Mouse (Mus musculus): ENCODE results near the gene D930048N14Rik. TPM values are rescaled to one million over a fixed set of nuclear protein-coding genes. Genes with fewer than 3 reads are reported as not detected.

Gene D930048N14Rik
- total RNA-seq, 1 experiment: 4.1 TPM

- Histone ChIP-seq H3K9ac (ENCODE audit: insufficient read depth, low read depth, low read length, poor library complexity, severe bottlenecking) (no peak overlapping the region), H3K27ac (ENCODE audit: insufficient read depth, low read depth, low read length, poor library complexity, severe bottlenecking) (no peak overlapping the region), H3K4me1 (ENCODE audit: control insufficient read depth in 2 of 2, insufficient read depth in 2 of 2, low read length in 2 of 2, poor library complexity in 1 of 2) (peaks cover 1 to 9% of the 10 kb centered on the region in 2 experiments; a peak in 3 of 4 replicates), H3K36me3 (ENCODE audit: control insufficient read depth, insufficient read depth, low read length, poor library complexity, severe bottlenecking) (peaks cover 31% of the 10 kb centered on the region), H3K9me3 (ENCODE audit: control insufficient read depth, insufficient read depth, low read depth, low read length) (no peaks in the 10 kb centered on the region), H3K4me3 (ENCODE audit: insufficient read depth in 1 of 2, low read depth in 1 of 2, low read length in 2 of 2, poor library complexity in 1 of 2, severe bottlenecking in 1 of 2) (no peak overlapping the region)
- no peak for DNase-seq (ENCODE audit: low read depth, low spot score)
- in situ Hi-C loops (cut with MboI; ENCODE audit: low sequenced_read_pairs in 2 of 2, unreplicated experiment in 2 of 2): no loop called here
- TF ChIP-seq ZC3H11A (IDR thresholded peaks at IDR 0.05; ENCODE audit: borderline replicate concordance, low read depth, low read length) (no peak), ZNF384 (IDR thresholded peaks at IDR 0.05; ENCODE audit: low read depth, low read length) (no peak), CHD2 (IDR thresholded peaks at IDR 0.05; ENCODE audit: low read depth, low read length) (no peak), HCFC1 (IDR thresholded peaks at IDR 0.05; ENCODE audit: borderline replicate concordance, insufficient read depth, low read length) (no peak), MAFK (IDR thresholded peaks at IDR 0.05; ENCODE audit: insufficient read depth, low read depth, low read length) (no peak)
Measured at GRCm38 (mm10) chr11:51653736-51654135, 3.0 kb downstream of the D930048N14Rik start.

GRCm38 (mm10) chr11:51654891-51655290 lies 4.1 kb downstream of the D930048N14Rik start:
- Histone ChIP-seq H3K9ac (ENCODE audit: insufficient read depth, low read depth, low read length, poor library complexity, severe bottlenecking) (no peak overlapping the region), H3K4me3 (ENCODE audit: insufficient read depth in 1 of 2, low read depth in 1 of 2, low read length in 2 of 2, poor library complexity in 1 of 2, severe bottlenecking in 1 of 2) (no peak overlapping the region), H3K4me1 (ENCODE audit: control insufficient read depth in 2 of 2, insufficient read depth in 2 of 2, low read length in 2 of 2, poor library complexity in 1 of 2) (peaks cover under 1 to 11% of the 10 kb centered on the region in 2 experiments; a peak in 3 of 4 replicates), H3K9me3 (ENCODE audit: control insufficient read depth, insufficient read depth, low read depth, low read length) (no peaks in the 10 kb centered on the region), H3K27ac (ENCODE audit: insufficient read depth, low read depth, low read length, poor library complexity, severe bottlenecking) (no peak overlapping the region), H3K36me3 (ENCODE audit: control insufficient read depth, insufficient read depth, low read length, poor library complexity, severe bottlenecking) (peaks cover 31% of the 10 kb centered on the region)
- in situ Hi-C loops (cut with MboI; ENCODE audit: low sequenced_read_pairs in 2 of 2, unreplicated experiment in 2 of 2): no loop called here
- no peak for TF ChIP-seq ZNF384 (IDR thresholded peaks at IDR 0.05; ENCODE audit: low read depth, low read length)
- TF ChIP-seq MAFK (IDR thresholded peaks at IDR 0.05; ENCODE audit: insufficient read depth, low read depth, low read length): no peak
- no peak for TF ChIP-seq HCFC1 (IDR thresholded peaks at IDR 0.05; ENCODE audit: borderline replicate concordance, insufficient read depth, low read length)
- TF ChIP-seq CHD2 (IDR thresholded peaks at IDR 0.05; ENCODE audit: low read depth, low read length): no peak
- no peak for TF ChIP-seq ZC3H11A (IDR thresholded peaks at IDR 0.05; ENCODE audit: borderline replicate concordance, low read depth, low read length)
- no peak for DNase-seq (ENCODE audit: low read depth, low spot score)

GRCm38 (mm10) chr11:51656798-51657521 lies 6.2 kb downstream of the D930048N14Rik start:
- in situ Hi-C loops (cut with MboI; ENCODE audit: low sequenced_read_pairs in 2 of 2, unreplicated experiment in 2 of 2): no loop called here
- no peak overlapping the region for H3K4me3 ChIP-seq (ENCODE audit: insufficient read depth in 1 of 2, low read depth in 1 of 2, low read length in 2 of 2, poor library complexity in 1 of 2, severe bottlenecking in 1 of 2)
- no peak overlapping the region for H3K27ac ChIP-seq (ENCODE audit: insufficient read depth, low read depth, low read length, poor library complexity, severe bottlenecking)
- H3K9me3 ChIP-seq (ENCODE audit: control insufficient read depth, insufficient read depth, low read depth, low read length): no peaks in the 10 kb centered on the region
- TF ChIP-seq ZC3H11A (IDR thresholded peaks at IDR 0.05; ENCODE audit: borderline replicate concordance, low read depth, low read length) (no peak), MAFK (IDR thresholded peaks at IDR 0.05; ENCODE audit: insufficient read depth, low read depth, low read length) (no peak), CHD2 (IDR thresholded peaks at IDR 0.05; ENCODE audit: low read depth, low read length) (no peak), HCFC1 (IDR thresholded peaks at IDR 0.05; ENCODE audit: borderline replicate concordance, insufficient read depth, low read length) (no peak), ZNF384 (IDR thresholded peaks at IDR 0.05; ENCODE audit: low read depth, low read length) (no peak)
- H3K9ac ChIP-seq (ENCODE audit: insufficient read depth, low read depth, low read length, poor library complexity, severe bottlenecking): no peak overlapping the region; the same call in 1 of the 2 replicates
- no peak for DNase-seq (ENCODE audit: low read depth, low spot score)
- peaks cover 0 to 15% of the 10 kb centered on the region in 2 experiments; a peak in 3 of 4 replicates for H3K4me1 ChIP-seq (ENCODE audit: control insufficient read depth in 2 of 2, insufficient read depth in 2 of 2, low read length in 2 of 2, poor library complexity in 1 of 2)
- peaks cover 31% of the 10 kb centered on the region for H3K36me3 ChIP-seq (ENCODE audit: control insufficient read depth, insufficient read depth, low read length, poor library complexity, severe bottlenecking)

GRCm38 (mm10) chr11:51658291-51658690 lies 7.5 kb downstream of the D930048N14Rik start:
- no peak overlapping the region for H3K27ac ChIP-seq (ENCODE audit: insufficient read depth, low read depth, low read length, poor library complexity, severe bottlenecking)
- no peak overlapping the region for H3K9ac ChIP-seq (ENCODE audit: insufficient read depth, low read depth, low read length, poor library complexity, severe bottlenecking)
- no peak for DNase-seq (ENCODE audit: low read depth, low spot score)
- no peaks in the 10 kb centered on the region for H3K9me3 ChIP-seq (ENCODE audit: control insufficient read depth, insufficient read depth, low read depth, low read length)
- no peak overlapping the region for H3K4me3 ChIP-seq (ENCODE audit: insufficient read depth in 1 of 2, low read depth in 1 of 2, low read length in 2 of 2, poor library complexity in 1 of 2, severe bottlenecking in 1 of 2)
- peaks cover 31% of the 10 kb centered on the region for H3K36me3 ChIP-seq (ENCODE audit: control insufficient read depth, insufficient read depth, low read length, poor library complexity, severe bottlenecking)
- H3K4me1 ChIP-seq (ENCODE audit: control insufficient read depth in 2 of 2, insufficient read depth in 2 of 2, low read length in 2 of 2, poor library complexity in 1 of 2): peaks cover 0 to 14% of the 10 kb centered on the region in 2 experiments; a peak in 3 of 4 replicates
- TF ChIP-seq CHD2 (IDR thresholded peaks at IDR 0.05; ENCODE audit: low read depth, low read length): no peak
- TF ChIP-seq MAFK (IDR thresholded peaks at IDR 0.05; ENCODE audit: insufficient read depth, low read depth, low read length): no peak
- in situ Hi-C loops (cut with MboI; ENCODE audit: low sequenced_read_pairs in 2 of 2, unreplicated experiment in 2 of 2): no loop called here
